In the genomic region with DNA sequence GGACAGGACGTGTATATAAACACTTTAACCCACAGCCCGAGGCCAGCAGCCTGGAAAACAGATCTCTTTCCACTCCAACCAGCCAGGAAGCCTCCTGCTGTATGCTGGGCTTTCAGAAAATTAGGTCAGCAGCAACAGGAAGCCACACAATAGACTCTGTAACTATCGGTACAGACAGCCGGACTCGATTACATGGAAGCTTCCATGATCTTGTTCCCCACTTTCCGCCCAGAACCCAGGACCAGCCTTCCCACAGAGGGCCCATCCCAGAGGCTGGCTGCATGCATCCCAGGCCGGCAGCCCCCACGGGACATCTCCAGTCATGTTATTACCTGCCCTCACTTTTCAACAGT, we compare ENCODE assay signal across 8 mouse cellular contexts. TPM values are rescaled to one million over a fixed set of nuclear protein-coding genes. Genes with fewer than 3 reads are reported as not detected.
DNase-seq lines count a peak whose midpoint lies in the region; ATAC-seq lines count a peak whose summit lies in the region.

No protein-coding gene starts in this region.

- ATAC-seq in cerebellum, adult (ENCODE audit: insufficient number of reproducible peaks, low FRiP score, low TSS enrichment) = peak; percentile 62; the same call in 1 of the 2 replicates
- no peak; the same call in 1 of the 2 replicates for ATAC-seq in embryonic facial prominence, embryonic 12.5 days (ENCODE audit: insufficient number of reproducible peaks, insufficient read depth, low FRiP score, low TSS enrichment)
- no peak for ATAC-seq in midbrain, embryonic 16.5 days

- H3K4me2 ChIP-seq in embryonic facial prominence, embryonic 12.5 days (replicated peaks) = no peak overlapping the region; the same call in 1 of the 2 replicates
- H3K4me2 ChIP-seq in midbrain, embryonic 16.5 days (ENCODE audit: low read length) = no peak overlapping the region

- no peaks in the 10 kb centered on the region for H3K27me3 ChIP-seq in embryonic facial prominence, embryonic 12.5 days
- no peaks in the 10 kb centered on the region for H3K27me3 ChIP-seq in midbrain, embryonic 16.5 days (ENCODE audit: control insufficient read depth, insufficient read depth, low read depth, low read length)

- peaks cover 18% of the 10 kb centered on the region for H3K4me1 ChIP-seq in embryonic facial prominence, embryonic 12.5 days
- H3K4me1 ChIP-seq in midbrain, embryonic 16.5 days (ENCODE audit: control insufficient read depth, insufficient read depth, low read length) = peaks cover 19% of the 10 kb centered on the region

- no peak for DNase-seq in cerebellum, adult 11 months
- peak; percentile 44 for DNase-seq in heart, postnatal 4 days
- no peak for DNase-seq in embryo, embryonic 11 days
- DNase-seq in natural killer cell, adult 2 months (ENCODE audit: low spot score in 2 of 2) = no peak
- DNase-seq in spleen, postnatal 10 days (ENCODE audit: low spot score in 2 of 2) = no peak

- H3K27ac ChIP-seq in embryonic facial prominence, embryonic 12.5 days = peak overlapping the region; percentile 68
- peak overlapping the region; percentile 50; the same call in 1 of the 2 replicates for H3K27ac ChIP-seq in midbrain, embryonic 16.5 days (ENCODE audit: low read length)

- H3K9ac ChIP-seq in embryonic facial prominence, embryonic 12.5 days = 0 out of 2 replicates have a peak overlapping the region, but pooled peaks have one; percentile 10
- H3K9ac ChIP-seq in midbrain, embryonic 16.5 days (ENCODE audit: low read depth, low read length) = 0 out of 2 replicates have a peak overlapping the region, but pooled peaks have one; percentile 12

- 32% methylated on average over 8 of the region's 8 CpGs for WGBS in embryonic facial prominence, embryonic 12.5 days
- WGBS in midbrain, embryonic 16.5 days = 55% methylated on average over 8 of the region's 8 CpGs

- no peak overlapping the region for H3K4me3 ChIP-seq in embryonic facial prominence, embryonic 12.5 days
- no peak overlapping the region for H3K4me3 ChIP-seq in midbrain, embryonic 16.5 days (ENCODE audit: low read depth, low read length)

- H3K9me3 ChIP-seq in embryonic facial prominence, embryonic 12.5 days = no peaks in the 10 kb centered on the region; the same call in 1 of the 2 replicates
- peaks cover 7% of the 10 kb centered on the region; the same call in 1 of the 2 replicates for H3K9me3 ChIP-seq in midbrain, embryonic 16.5 days (replicated peaks; ENCODE audit: control insufficient read depth, low read length, poor library complexity, severe bottlenecking)

- no peaks in the 10 kb centered on the region for H3K36me3 ChIP-seq in embryonic facial prominence, embryonic 12.5 days
- no peaks in the 10 kb centered on the region for H3K36me3 ChIP-seq in midbrain, embryonic 16.5 days (ENCODE audit: control insufficient read depth, insufficient read depth, low read length)

RNA-seq across cellular contexts. Expression of gene A530016L24Rik, which starts 39.4 kb away (rescaled TPM):
- 0.13 TPM in 1 of 2 replicates, not detected in the other for polyA plus RNA-seq in embryonic facial prominence, embryonic 12.5 days (2016; fragmentation: Nextera tagmentation; extraction: Ambion mirVana)
- total RNA-seq in heart, postnatal 4 days (2021) = 10 to 100 TPM; 25.6 to 26.5 TPM
- polyA plus RNA-seq in midbrain, embryonic 16.5 days (2015; fragmentation: Nextera tagmentation; extraction: Ambion mirVana) = 0.16 and 0.17 TPM in 2 replicates
